Comparison of ENCODE assay signal across 8 mouse cellular contexts in genomic region chr19:37237712-37238437, GRCm38 (mm10). TPM values are rescaled to one million over a fixed set of nuclear protein-coding genes. Genes with fewer than 3 reads are reported as not detected.
DNase-seq lines count a peak whose midpoint lies in the region; ATAC-seq lines count a peak whose summit lies in the region.

No protein-coding gene starts in this region.

- no peaks in the 10 kb centered on the region for H3K9me3 ChIP-seq in lung, embryonic 15.5 days
- H3K9me3 ChIP-seq in liver, embryonic 16.5 days (replicated peaks; ENCODE audit: control insufficient read depth, low read length): no peaks in the 10 kb centered on the region

- no peak for DNase-seq in lung, postnatal 36 days
- DNase-seq in yolk sac, embryonic 10.5 days (ENCODE audit: low spot score): peak; percentile 53
- DNase-seq in cerebellum, postnatal 10 days: no peak
- DNase-seq in lung, postnatal 4 days: no peak
- DNase-seq in layer of hippocampus, postnatal 36 days: no peak

- WGBS in lung, embryonic 15.5 days: 4% methylated on average over 15 of the region's 15 CpGs
- 4% methylated on average over 15 of the region's 15 CpGs for WGBS in liver, embryonic 16.5 days (ENCODE audit: insufficient replicate concordance)

- H3K27ac ChIP-seq in lung, embryonic 15.5 days: no peak overlapping the region
- H3K27ac ChIP-seq in liver, embryonic 16.5 days (ENCODE audit: low read length): peak overlapping the region; percentile 98

- no peak overlapping the region for H3K4me3 ChIP-seq in lung, embryonic 15.5 days
- H3K4me3 ChIP-seq in liver, embryonic 16.5 days (ENCODE audit: low read depth, low read length): peak overlapping the region; percentile 39

- H3K4me1 ChIP-seq in lung, embryonic 15.5 days: peaks cover 7% of the 10 kb centered on the region
- peaks cover 57% of the 10 kb centered on the region for H3K4me1 ChIP-seq in liver, embryonic 16.5 days (ENCODE audit: control insufficient read depth, low read depth, low read length)

- no peaks in the 10 kb centered on the region for H3K36me3 ChIP-seq in lung, embryonic 15.5 days
- H3K36me3 ChIP-seq in liver, embryonic 16.5 days (ENCODE audit: control insufficient read depth, insufficient read depth): no peaks in the 10 kb centered on the region

- H3K9ac ChIP-seq in lung, embryonic 15.5 days: no peak overlapping the region
- H3K9ac ChIP-seq in liver, embryonic 16.5 days (ENCODE audit: low read depth, low read length): peak overlapping the region; percentile 70

- ATAC-seq in lung, embryonic 15.5 days (ENCODE audit: borderline replicate concordance, extremely low read depth, low FRiP score, low TSS enrichment): peak; percentile 56; the same call in 1 of the 2 replicates
- peak; percentile 65 for ATAC-seq in erythroid progenitor cell, adult 5-6 weeks (replicated peaks; ENCODE audit: low FRiP score, poor library complexity, severe bottlenecking)
- peak; percentile 85 for ATAC-seq in liver, embryonic 16.5 days (ENCODE audit: low read depth)

- peaks cover 30% of the 10 kb centered on the region for H3K27me3 ChIP-seq in lung, embryonic 15.5 days
- H3K27me3 ChIP-seq in liver, embryonic 16.5 days (ENCODE audit: control insufficient read depth, insufficient read depth, low read depth, low read length): peaks cover 3% of the 10 kb centered on the region

- H3K4me2 ChIP-seq in lung, embryonic 15.5 days: no peak overlapping the region
- peak overlapping the region; percentile 67 for H3K4me2 ChIP-seq in liver, embryonic 16.5 days (ENCODE audit: low read depth, low read length)

RNA-seq across cellular contexts. Expression of gene Cpeb3, which starts 29.5 kb away (rescaled TPM):
- polyA plus RNA-seq in lung, embryonic 15.5 days (2015; fragmentation: Nextera tagmentation; extraction: Ambion mirVana): 0.87 and 1.0 TPM in 2 replicates
- 39.6 and 42.8 TPM in 2 replicates for total RNA-seq in erythroid progenitor cell, adult 5-6 weeks (2015; ENCODE audit: low replicate concordance)
- total RNA-seq in erythroid progenitor cell, adult 5-6 weeks (2017; ENCODE audit: low replicate concordance): 38.5 and 42.5 TPM in 2 replicates
- 3.7 and 3.8 TPM in 2 replicates for polyA plus RNA-seq in liver, embryonic 16.5 days (2015; fragmentation: Nextera tagmentation; extraction: Ambion mirVana)
- total RNA-seq in layer of hippocampus, postnatal 36 days (2021): 10 to 100 TPM; 73.2 to 80.7 TPM

RNA-seq across cellular contexts. Expression of gene March5, which starts 30.5 kb away (rescaled TPM):
- polyA plus RNA-seq in lung, embryonic 15.5 days (2015; fragmentation: Nextera tagmentation; extraction: Ambion mirVana): 91.9 and 99.1 TPM in 2 replicates
- total RNA-seq in erythroid progenitor cell, adult 5-6 weeks (2015; ENCODE audit: low replicate concordance): 361 and 388 TPM in 2 replicates
- total RNA-seq in erythroid progenitor cell, adult 5-6 weeks (2017; ENCODE audit: low replicate concordance): 349 and 424 TPM in 2 replicates
- polyA plus RNA-seq in liver, embryonic 16.5 days (2015; fragmentation: Nextera tagmentation; extraction: Ambion mirVana): 143 and 145 TPM in 2 replicates
- total RNA-seq in layer of hippocampus, postnatal 36 days (2021): 10 to 100 TPM; 84.4 to 87.6 TPM
